Mouse (Mus musculus) ES-E14 (cell line): Measurements from ENCODE around the gene Agap1.

Experiments
- MAFK ChIP-seq: IDR thresholded peaks from 2 replicates; pipeline ENCODE4 v1.6.1; 2014; ENCODE audit warnings: mild to moderate bottlenecking, low read depth, low read length, inconsistent platforms; ENCODE audit not compliant: insufficient read depth
- ZNF384 ChIP-seq: IDR thresholded peaks from 2 replicates; pipeline ENCODE4 v1.6.1; 2012; ENCODE audit warnings: low read depth, low read length, inconsistent platforms

- TF ChIP-seq MAFK (no peak), ZNF384 (no peak)
Observed at GRCm38 (mm10) chr1:89775750-89776149, 321.1 kb downstream of the Agap1 start.
